In genomic region chr15:19806994-19807393, GRCm38 (mm10) we compare ENCODE assay signal across 25 mouse cellular contexts.
"Had no signal": no experiment of that assay in that cellular context is flagged by ENCODE, and none has a peak within 500 bp of the region (broad histone marks: within the 10 kb centered on the region; RNA-seq: fewer than 3 reads in every experiment).

No protein-coding gene starts in this region.

- ATAC-seq: hindbrain, postnatal 0 days; intestine, embryonic 16.5 days; liver, embryonic 12.5 days had no signal

- H3K4me1 ChIP-seq: heart, embryonic 13.5 days; heart, embryonic 15.5 days; hindbrain, embryonic 13.5 days; hindbrain, embryonic 15.5 days; kidney, embryonic 15.5 days; limb, embryonic 13.5 days; limb, embryonic 15.5 days; liver, embryonic 12.5 days had no signal

- DNase-seq: gastrocnemius, postnatal 14 days; gastrocnemius, postnatal 36 days; heart, adult 11 months; heart, adult 2 months; heart, postnatal 14 days; heart, postnatal 36 days; kidney, adult 11 months; kidney, adult 2 months; kidney, adult 9 months; kidney, postnatal 14 days; kidney, postnatal 36 days; left cerebral cortex, postnatal 4 days had no signal

- H3K4me2 ChIP-seq: heart, embryonic 11.5 days; heart, embryonic 13.5 days; heart, embryonic 15.5 days; hindbrain, embryonic 13.5 days; hindbrain, embryonic 15.5 days; kidney, embryonic 15.5 days; limb, embryonic 13.5 days; limb, embryonic 15.5 days; liver, embryonic 12.5 days had no signal

- H3K9ac ChIP-seq: heart, embryonic 13.5 days; heart, embryonic 15.5 days; hindbrain, embryonic 13.5 days; hindbrain, embryonic 15.5 days; kidney, embryonic 15.5 days; limb, embryonic 13.5 days; limb, embryonic 15.5 days; liver, embryonic 12.5 days; liver, embryonic 14.5 days had no signal

- H3K27ac ChIP-seq: heart, adult 2 months; heart, embryonic 13.5 days; heart, embryonic 15.5 days; hindbrain, embryonic 13.5 days; hindbrain, embryonic 15.5 days; hindbrain, postnatal 0 days; kidney, embryonic 15.5 days; kidney, postnatal 0 days; limb, embryonic 13.5 days; limb, embryonic 15.5 days; liver, embryonic 12.5 days; liver, embryonic 14.5 days had no signal

- H3K9me3 ChIP-seq: heart, embryonic 13.5 days; heart, embryonic 15.5 days; hindbrain, embryonic 13.5 days; hindbrain, embryonic 15.5 days; kidney, embryonic 15.5 days; limb, embryonic 13.5 days; limb, embryonic 15.5 days; liver, embryonic 12.5 days had no signal

- H3K27me3 ChIP-seq: heart, embryonic 13.5 days; heart, embryonic 15.5 days; hindbrain, embryonic 13.5 days; hindbrain, embryonic 15.5 days; kidney, embryonic 15.5 days; limb, embryonic 13.5 days; limb, embryonic 15.5 days; liver, embryonic 12.5 days had no signal

- H3K4me3 ChIP-seq: heart, adult 2 months; heart, embryonic 13.5 days; heart, embryonic 15.5 days; hindbrain, embryonic 13.5 days; hindbrain, embryonic 15.5 days; kidney, embryonic 15.5 days; limb, embryonic 13.5 days; limb, embryonic 15.5 days; liver, embryonic 12.5 days had no signal

- H3K36me3 ChIP-seq: heart, embryonic 13.5 days; heart, embryonic 15.5 days; hindbrain, embryonic 13.5 days; hindbrain, embryonic 15.5 days; kidney, embryonic 15.5 days; limb, embryonic 13.5 days; limb, embryonic 15.5 days; liver, embryonic 12.5 days had no signal
